9 mouse cellular contexts compared by ENCODE assay signal in the genomic region with DNA sequence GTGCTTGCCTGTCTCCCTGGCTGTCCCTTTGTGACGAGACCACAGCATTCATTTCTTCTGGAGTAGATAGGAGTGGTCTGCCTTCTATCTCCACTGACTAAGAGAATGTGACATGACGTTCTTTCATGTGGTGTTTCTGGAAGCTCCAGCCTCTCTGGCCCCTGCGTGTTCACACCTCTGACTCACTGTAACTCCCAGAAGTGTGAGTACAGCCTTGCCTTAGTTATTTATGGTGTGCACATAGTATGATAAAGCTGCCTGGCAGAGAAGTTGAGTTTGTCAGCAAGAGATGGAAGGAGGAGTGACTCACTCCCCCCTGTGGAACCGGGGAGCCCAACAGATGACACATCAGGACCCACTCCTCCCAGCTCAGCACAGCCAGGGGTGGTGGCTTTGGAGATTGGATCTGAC. TPM values are rescaled to one million over a fixed set of nuclear protein-coding genes. Genes with fewer than 3 reads are reported as not detected.
DNase-seq lines count a peak whose midpoint lies in the region; ATAC-seq and TF ChIP-seq lines count a peak whose summit lies in the region.
"Had no signal": no experiment of that assay in that cellular context is flagged by ENCODE, and none has a peak within 500 bp of the region (broad histone marks: within the 10 kb centered on the region; RNA-seq: fewer than 3 reads in every experiment).

No protein-coding gene starts in this region.

- 86% methylated on average over 4 of the region's 4 CpGs for WGBS in midbrain, embryonic 10.5 days
- WGBS in midbrain, postnatal 0 days, result 82% methylated on average over 4 of the region's 4 CpGs
- WGBS in heart, embryonic 15.5 days, result 25% methylated on average over 4 of the region's 4 CpGs
- 39% methylated on average over 4 of the region's 4 CpGs for WGBS in stomach, postnatal 0 days

- H3K27me3 ChIP-seq in midbrain, embryonic 10.5 days (ENCODE audit: low read depth, poor library complexity, severe bottlenecking), result no peaks in the 10 kb centered on the region
- H3K27me3 ChIP-seq in midbrain, postnatal 0 days (ENCODE audit: insufficient read depth, low read length), result no peaks in the 10 kb centered on the region
- no peaks in the 10 kb centered on the region for H3K27me3 ChIP-seq in heart, embryonic 15.5 days
- no peaks in the 10 kb centered on the region for H3K27me3 ChIP-seq in stomach, postnatal 0 days (ENCODE audit: control insufficient read depth, insufficient read depth, low read length)

- TF ChIP-seq CTCF in midbrain, postnatal 0 days (IDR thresholded peaks at IDR 0.05), result no peak
- 0 out of 2 replicates have a peak, but pooled peaks have one; percentile 11 for TF ChIP-seq CTCF in stomach, postnatal 0 days (IDR thresholded peaks at IDR 0.05; ENCODE audit: low read depth)

- H3K36me3 ChIP-seq in midbrain, embryonic 10.5 days, result no peaks in the 10 kb centered on the region
- H3K36me3 ChIP-seq in midbrain, postnatal 0 days (ENCODE audit: insufficient read depth, low read length), result no peaks in the 10 kb centered on the region
- H3K36me3 ChIP-seq in heart, embryonic 15.5 days, result no peaks in the 10 kb centered on the region
- H3K36me3 ChIP-seq in stomach, postnatal 0 days (ENCODE audit: control insufficient read depth, insufficient read depth, low read length), result no peaks in the 10 kb centered on the region

- 0 out of 2 replicates have a peak overlapping the region, but pooled peaks have one; percentile 13 for H3K27ac ChIP-seq in midbrain, embryonic 10.5 days (replicated peaks)
- no peak overlapping the region for H3K27ac ChIP-seq in midbrain, postnatal 0 days (ENCODE audit: low read depth, low read length)
- peak overlapping the region; percentile 36 for H3K27ac ChIP-seq in heart, embryonic 15.5 days
- H3K27ac ChIP-seq in stomach, postnatal 0 days (replicated peaks), result peak overlapping the region; percentile 40; the same call in 1 of the 2 replicates

- H3K4me2 ChIP-seq in midbrain, postnatal 0 days (ENCODE audit: low read depth, low read length, poor library complexity, severe bottlenecking), result no peak overlapping the region
- H3K4me2 ChIP-seq in heart, embryonic 15.5 days, result no peak overlapping the region
- H3K4me2 ChIP-seq in stomach, postnatal 0 days (replicated peaks; ENCODE audit: low read depth), result no peak overlapping the region

- DNase-seq in adrenal gland, postnatal 14 days, result peak; percentile 38
- no peak for DNase-seq in adrenal gland, postnatal 25 days
- DNase-seq in midbrain, embryonic 10.5 days (ENCODE audit: low spot score), result no peak
- no peak for DNase-seq in midbrain, postnatal 0 days (ENCODE audit: low spot score)
- DNase-seq in stomach, postnatal 0 days (ENCODE audit: low spot score), result no peak
- no peak for DNase-seq in layer of hippocampus, adult 8-10 months (ENCODE audit: low spot score in 2 of 2)
- no peak for DNase-seq in embryo, embryonic 10.5 days (ENCODE audit: low spot score)
- DNase-seq: kidney, postnatal 10 days had no signal

- H3K4me1 ChIP-seq in midbrain, embryonic 10.5 days, result peaks cover 4% of the 10 kb centered on the region; the same call in 1 of the 2 replicates
- H3K4me1 ChIP-seq in midbrain, postnatal 0 days (ENCODE audit: insufficient read depth, low read length), result no peaks in the 10 kb centered on the region
- H3K4me1 ChIP-seq in heart, embryonic 15.5 days (replicated peaks), result peaks cover 22% of the 10 kb centered on the region
- H3K4me1 ChIP-seq in stomach, postnatal 0 days (replicated peaks; ENCODE audit: control insufficient read depth, insufficient read depth), result no peaks in the 10 kb centered on the region

- no peak overlapping the region for H3K9ac ChIP-seq in midbrain, postnatal 0 days (replicated peaks; ENCODE audit: low read length, poor library complexity, severe bottlenecking)
- H3K9ac ChIP-seq in heart, embryonic 15.5 days, result no peak overlapping the region
- H3K9ac ChIP-seq in stomach, postnatal 0 days (ENCODE audit: low read length), result no peak overlapping the region

- no peak overlapping the region for H3K4me3 ChIP-seq in midbrain, embryonic 10.5 days
- no peak overlapping the region for H3K4me3 ChIP-seq in midbrain, postnatal 0 days (ENCODE audit: low read depth, low read length)
- no peak overlapping the region for H3K4me3 ChIP-seq in heart, embryonic 15.5 days
- no peak overlapping the region for H3K4me3 ChIP-seq in stomach, postnatal 0 days (ENCODE audit: low read depth, low read length)

- H3K9me3 ChIP-seq in midbrain, embryonic 10.5 days (replicated peaks), result no peaks in the 10 kb centered on the region
- no peaks in the 10 kb centered on the region for H3K9me3 ChIP-seq in midbrain, postnatal 0 days (ENCODE audit: low read length)
- no peaks in the 10 kb centered on the region for H3K9me3 ChIP-seq in heart, embryonic 15.5 days (replicated peaks)
- no peaks in the 10 kb centered on the region for H3K9me3 ChIP-seq in stomach, postnatal 0 days (ENCODE audit: control insufficient read depth, low read length)

- no peak for TF ChIP-seq EP300 in stomach, postnatal 0 days (optimal IDR thresholded peaks at IDR 0.05)

- ATAC-seq in midbrain, postnatal 0 days (ENCODE audit: low FRiP score), result no peak
- ATAC-seq in heart, embryonic 15.5 days (replicated peaks; ENCODE audit: insufficient number of reproducible peaks, insufficient read depth, low FRiP score, low read depth), result peak; percentile 64; the same call in 1 of the 2 replicates
- peak; percentile 84 for ATAC-seq in stomach, postnatal 0 days (ENCODE audit: low FRiP score, low TSS enrichment)

RNA-seq across cellular contexts. Expression of a gene that starts 34.4 kb away (rescaled TPM):
- total RNA-seq in adrenal gland, postnatal 14 days (2021), result 3.6 and 4.4 TPM in 2 replicates
- total RNA-seq in adrenal gland, postnatal 25 days (2021), result 0.95 and 1.4 TPM in 2 replicates
- 0.64 and 1.2 TPM in 2 replicates for polyA plus RNA-seq in midbrain, embryonic 10.5 days (2016; fragmentation: Nextera tagmentation; extraction: Ambion mirVana)
- 0.38 and 0.82 TPM in 2 replicates for total RNA-seq in midbrain, postnatal 0 days (2014; rRNA removed)
- polyA plus RNA-seq in midbrain, postnatal 0 days (2015; fragmentation: Nextera tagmentation; extraction: Ambion mirVana), result 0.47 and 0.84 TPM in 2 replicates
- polyA plus RNA-seq in heart, embryonic 15.5 days (2015; fragmentation: Nextera tagmentation; extraction: Ambion mirVana), result 4.4 and 6.4 TPM in 2 replicates
- polyA plus RNA-seq in stomach, postnatal 0 days (2015; fragmentation: Nextera tagmentation; extraction: Ambion mirVana), result 6.1 and 6.8 TPM in 2 replicates
- 1 to 10 TPM in 2 of 4 experiments, under 1 TPM in 2; 0.31 to 2.0 (median 1.2) TPM for total RNA-seq in layer of hippocampus, adult 8-10 months (2022)
